Mouse (Mus musculus): Measurements from ENCODE around the gene Steap3.

- TF ChIP-seq CTCF (IDR thresholded peaks at IDR 0.05; ENCODE audit: low read depth), result no peak
- TF ChIP-seq EP300 (IDR thresholded peaks at IDR 0.05; ENCODE audit: low read depth), result no peak
Observed at GRCm38 (mm10) chr1:120251193-120251592, 21.3 kb downstream of the Steap3 start.
